Mouse (Mus musculus) C2C12 (cell line): Measurements from ENCODE around the gene Ier5l. TPM values are rescaled to one million over a fixed set of nuclear protein-coding genes. Genes with fewer than 3 reads are reported as not detected.

Source experiments
- H3K27me3 ChIP-seq: one replicate; pipeline ENCODE4 v1.6.1; 2011; ENCODE audit not compliant: control insufficient read depth, insufficient read depth, insufficient read length
- H3K36me3 ChIP-seq: one replicate; pipeline ENCODE4 v1.6.1; 2011; ENCODE audit not compliant: control insufficient read depth, insufficient read depth
- H3K4me3 ChIP-seq: one replicate; pipeline ENCODE4 v1.5.1; 2011; ENCODE audit warnings: mild to moderate bottlenecking, control low read depth; ENCODE audit not compliant: poor library complexity, insufficient read depth, severe bottlenecking
- H3K79me2 ChIP-seq: one replicate; pipeline ENCODE4 v1.6.1; 2011; ENCODE audit not compliant: control insufficient read depth, insufficient read depth
- H3K79me3 ChIP-seq: one replicate; pipeline ENCODE4 v1.6.1; 2011; ENCODE audit warnings: low read depth, control low read depth
- H3ac ChIP-seq: one replicate; pipeline ENCODE3; 2011; ENCODE audit warnings: low read depth; ENCODE audit not compliant: control insufficient read depth, insufficient read length
- CEBPB ChIP-seq: IDR thresholded peaks from one replicate; pipeline ENCODE4 v1.6.1; 2011; ENCODE audit warnings: low read depth, mild to moderate bottlenecking, control low read depth, moderate library complexity
- CTCF ChIP-seq: IDR thresholded peaks from one replicate; pipeline ENCODE4 v1.5.1; 2011; ENCODE audit not compliant: control insufficient read depth, insufficient read depth, insufficient read length
- FOSL1 ChIP-seq: IDR thresholded peaks from one replicate; pipeline ENCODE4 v1.8.0; 2011; ENCODE audit warnings: mild to moderate bottlenecking, low read length; ENCODE audit not compliant: poor library complexity, insufficient read depth, severe bottlenecking
- MAX ChIP-seq: IDR thresholded peaks from one replicate; pipeline ENCODE4 v1.6.1; 2011; ENCODE audit warnings: mild to moderate bottlenecking, control low read depth
- MYOD1 ChIP-seq: IDR thresholded peaks from one replicate; pipeline ENCODE4 v1.6.1; 2011; ENCODE audit warnings: low read depth; ENCODE audit not compliant: control insufficient read depth, insufficient read length
- MYOG ChIP-seq: IDR thresholded peaks from one replicate; pipeline ENCODE4 v1.6.1; 2011; ENCODE audit not compliant: control insufficient read depth, insufficient read length; ENCODE audit errors: extremely low read depth
- USF1 ChIP-seq: IDR thresholded peaks from one replicate; pipeline ENCODE4 v1.6.1; 2011; ENCODE audit warnings: low read depth, mild to moderate bottlenecking, control low read depth, moderate library complexity
- polyA plus RNA-seq: library from polyadenylated mRNA; unstranded; fragments of >200 nt; fragmentation: generic; extraction: Trizol; gene quantifications from one replicate; pipeline ENCODE4 v1.2.1, GENCODE M21; 2012; ENCODE audit warnings: missing spikeins

Ier5l gene
- polyA plus RNA-seq, 1 experiment, result 61.4 TPM

GRCm38 (mm10) chr2:30463904-30464330, 10.1 kb downstream of the Ier5l start:
- Histone ChIP-seq H3ac (peak overlapping the region; percentile 51), H3K4me3 (peak overlapping the region; percentile 21), H3K79me3 (peaks cover 1% of the 10 kb centered on the region), H3K79me2 (no peaks in the 10 kb centered on the region), H3K27me3 (no peaks in the 10 kb centered on the region), H3K36me3 (peaks cover 2% of the 10 kb centered on the region)
- TF ChIP-seq CTCF (no peak), MYOG (no peak), CEBPB (no peak), MYOD1 (peak; percentile 63), MAX (peak; percentile 84), USF1 (no peak), FOSL1 (no peak)

- TF ChIP-seq CTCF (no peak), CEBPB (no peak)
Measured at GRCm38 (mm10) chr2:30463341-30463761, 10.7 kb downstream of the Ier5l start.

GRCm38 (mm10) chr2:30459241-30459640, 14.8 kb downstream of the Ier5l start:
- H3K79me2 ChIP-seq, result no peaks in the 10 kb centered on the region
- H3K4me3 ChIP-seq, result no peak overlapping the region
- H3ac ChIP-seq, result no peak overlapping the region
- no peaks in the 10 kb centered on the region for H3K79me3 ChIP-seq
- H3K36me3 ChIP-seq, result peaks cover 6% of the 10 kb centered on the region
- no peak for TF ChIP-seq MAX
- no peak for TF ChIP-seq CTCF
- TF ChIP-seq MYOD1, result no peak
- no peak for TF ChIP-seq USF1
- no peak for TF ChIP-seq CEBPB
- no peak for TF ChIP-seq MYOG
- TF ChIP-seq FOSL1, result no peak
- no peaks in the 10 kb centered on the region for H3K27me3 ChIP-seq

More at GRCm38 (mm10) chr2:30463341-30463761, 10.7 kb downstream of the Ier5l start:
- peaks cover 6% of the 10 kb centered on the region for H3K36me3 ChIP-seq
- no peaks in the 10 kb centered on the region for H3K27me3 ChIP-seq
- no peaks in the 10 kb centered on the region for H3K79me2 ChIP-seq
- H3K4me3 ChIP-seq, result no peak overlapping the region
- peaks cover 1% of the 10 kb centered on the region for H3K79me3 ChIP-seq
- H3ac ChIP-seq, result no peak overlapping the region

GRCm38 (mm10) chr2:30458349-30458748, 15.7 kb downstream of the Ier5l start:
- H3K79me2 ChIP-seq, result no peaks in the 10 kb centered on the region
- no peaks in the 10 kb centered on the region for H3K79me3 ChIP-seq
- H3K36me3 ChIP-seq, result peaks cover 6% of the 10 kb centered on the region
- no peak overlapping the region for H3ac ChIP-seq
- no peak overlapping the region for H3K4me3 ChIP-seq
- TF ChIP-seq MYOD1, result no peak
- no peak for TF ChIP-seq CTCF
- no peak for TF ChIP-seq MAX
- no peak for TF ChIP-seq CEBPB
- TF ChIP-seq MYOG, result no peak
- no peak for TF ChIP-seq FOSL1
- no peak for TF ChIP-seq USF1
- no peaks in the 10 kb centered on the region for H3K27me3 ChIP-seq

- no peaks in the 10 kb centered on the region for H3K79me3 ChIP-seq
- TF ChIP-seq MYOG (no peak), CTCF (no peak), MYOD1 (no peak), USF1 (no peak), MAX (no peak), CEBPB (no peak), FOSL1 (no peak)
Measured at GRCm38 (mm10) chr2:30456104-30456980, 17.7 kb downstream of the Ier5l start.

GRCm38 (mm10) chr2:30454587-30454986, 19.4 kb downstream of the Ier5l start:
- no peak overlapping the region for H3K4me3 ChIP-seq
- TF ChIP-seq FOSL1 (no peak), MYOG (no peak)
- peaks cover 25% of the 10 kb centered on the region for H3K36me3 ChIP-seq
- no peaks in the 10 kb centered on the region for H3K27me3 ChIP-seq
- H3K79me3 ChIP-seq, result peaks cover 2% of the 10 kb centered on the region
- H3K79me2 ChIP-seq, result no peaks in the 10 kb centered on the region
- no peak overlapping the region for H3ac ChIP-seq

More at GRCm38 (mm10) chr2:30456104-30456980, 17.7 kb downstream of the Ier5l start:
- no peak overlapping the region for H3K4me3 ChIP-seq
- H3K79me2 ChIP-seq, result no peaks in the 10 kb centered on the region
- H3K27me3 ChIP-seq, result no peaks in the 10 kb centered on the region
- H3ac ChIP-seq, result no peak overlapping the region
- H3K36me3 ChIP-seq, result peaks cover 9% of the 10 kb centered on the region
